Comparison of ENCODE assay signal across 20 mouse cellular contexts in the genomic region with DNA sequence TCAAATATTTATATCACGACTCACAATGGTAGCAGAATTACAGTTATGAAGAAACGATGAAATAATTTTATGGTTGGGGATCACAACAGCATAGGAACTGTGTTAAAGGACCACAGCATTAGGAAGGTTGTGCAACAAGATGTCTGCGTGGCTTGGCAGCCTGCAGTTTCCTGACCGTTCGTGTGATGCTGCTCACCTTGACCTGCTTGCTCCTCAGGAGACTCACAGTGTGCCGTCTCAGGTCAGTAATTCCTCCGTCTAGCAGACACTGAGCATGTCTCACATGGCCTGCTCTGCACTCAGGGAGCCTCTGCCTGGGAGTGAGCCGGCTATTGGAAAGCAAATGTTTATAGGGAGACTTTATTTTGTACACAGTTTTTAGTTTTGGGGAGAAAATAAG. TPM values are rescaled to one million over a fixed set of nuclear protein-coding genes. Genes with fewer than 3 reads are reported as not detected.
A peak's percentile ranks its signal among the peaks of the same experiment; 100 is the strongest.
DNase-seq lines count a peak whose midpoint lies in the region; ATAC-seq and TF ChIP-seq lines count a peak whose summit lies in the region.
"Had no signal": no experiment of that assay in that cellular context is flagged by ENCODE, and none has a peak within 500 bp of the region (broad histone marks: within the 10 kb centered on the region; RNA-seq: fewer than 3 reads in every experiment).

No protein-coding gene starts in this region.

- DNase-seq in adrenal gland, postnatal 14 days: peak; percentile 5
- no peak for DNase-seq in adrenal gland, postnatal 10 days
- DNase-seq in kidney, adult 2 months: peak; percentile 84
- DNase-seq in kidney, postnatal 14 days: peak; percentile 56
- no peak for DNase-seq in lung, postnatal 14 days
- no peak for DNase-seq in left cerebral cortex, postnatal 4 days
- DNase-seq: adrenal gland, postnatal 25 days; B cell, adult 2 months; cerebellum, adult 2 months; cerebellum, postnatal 10 days; forebrain, postnatal 0 days; gastrocnemius, adult 2 months; gastrocnemius, postnatal 25 days; heart, postnatal 36 days had no signal

- H3K36me3 ChIP-seq in kidney, adult 2 months (ENCODE audit: control insufficient read depth, insufficient read depth, low read length): no peaks in the 10 kb centered on the region
- H3K36me3 ChIP-seq in kidney, embryonic 14.5 days (ENCODE audit: control insufficient read depth, insufficient read depth, low read length): no peaks in the 10 kb centered on the region; the same call in 1 of the 2 replicates
- H3K36me3 ChIP-seq: hindbrain, embryonic 12.5 days had no signal

- ATAC-seq in kidney, embryonic 14.5 days (ENCODE audit: low FRiP score, low TSS enrichment): no peak
- ATAC-seq: forebrain, embryonic 13.5 days; forebrain, postnatal 0 days; hindbrain, embryonic 16.5 days had no signal

- H3K27me3 ChIP-seq in kidney, adult 2 months (replicated peaks; ENCODE audit: control insufficient read depth, insufficient read depth, low read length): no peaks in the 10 kb centered on the region
- no peaks in the 10 kb centered on the region for H3K27me3 ChIP-seq in kidney, embryonic 14.5 days (ENCODE audit: control insufficient read depth, insufficient read depth, low read length)
- H3K27me3 ChIP-seq: forebrain, embryonic 13.5 days; heart, embryonic 13.5 days; hindbrain, embryonic 12.5 days had no signal

- H3K4me3 ChIP-seq in kidney, adult 2 months (ENCODE audit: insufficient read depth, low read depth, low read length): no peak overlapping the region
- no peak overlapping the region for H3K4me3 ChIP-seq in kidney, embryonic 14.5 days (ENCODE audit: low read length)
- H3K4me3 ChIP-seq: embryonic facial prominence, embryonic 10.5 days; forebrain, embryonic 13.5 days; gastrocnemius, adult 2 months; heart, embryonic 13.5 days; hindbrain, embryonic 12.5 days had no signal

- 51% methylated on average over 8 of the region's 8 CpGs for WGBS in kidney, adult 2 months
- WGBS in kidney, embryonic 14.5 days: 71% methylated on average over 8 of the region's 8 CpGs

- intact Hi-C loops in left cerebral cortex, postnatal 4 days (cut with DNase I): no loop called here

- 0 out of 2 replicates have a peak overlapping the region, but pooled peaks have one; percentile 17 for H3K27ac ChIP-seq in kidney, adult 2 months (ENCODE audit: insufficient read depth, low read depth, low read length)
- H3K27ac ChIP-seq in kidney, embryonic 14.5 days (ENCODE audit: low read depth, low read length): no peak overlapping the region
- H3K27ac ChIP-seq: embryonic facial prominence, embryonic 10.5 days; forebrain, embryonic 13.5 days; gastrocnemius, adult 2 months; heart, embryonic 13.5 days; hindbrain, embryonic 12.5 days had no signal

- no peak for TF ChIP-seq CTCF in kidney, adult 2 months (conservative IDR thresholded peaks at IDR 0.05; ENCODE audit: insufficient read depth, insufficient read length, low read depth, low read length)

- no peak overlapping the region for H3K9ac ChIP-seq in kidney, embryonic 14.5 days (ENCODE audit: low read depth, low read length)
- H3K9ac ChIP-seq: forebrain, embryonic 13.5 days; forebrain, postnatal 0 days; heart, embryonic 13.5 days; hindbrain, embryonic 12.5 days had no signal

- TF ChIP-seq POLR2A in kidney, adult 2 months (IDR thresholded peaks at IDR 0.05; ENCODE audit: low read depth, low read length): no peak

- H3K9me3 ChIP-seq in kidney, embryonic 14.5 days (ENCODE audit: control insufficient read depth, low read length): no peaks in the 10 kb centered on the region
- H3K9me3 ChIP-seq: embryonic facial prominence, embryonic 10.5 days; forebrain, embryonic 13.5 days; heart, embryonic 13.5 days; hindbrain, embryonic 12.5 days had no signal

- no peak overlapping the region for H3K4me2 ChIP-seq in kidney, embryonic 14.5 days (replicated peaks; ENCODE audit: low read depth, low read length)
- H3K4me2 ChIP-seq: forebrain, embryonic 13.5 days; heart, embryonic 13.5 days; hindbrain, embryonic 12.5 days had no signal

- peaks cover 8% of the 10 kb centered on the region for H3K4me1 ChIP-seq in kidney, adult 2 months (ENCODE audit: control insufficient read depth, insufficient read depth, low read length)
- H3K4me1 ChIP-seq in kidney, embryonic 14.5 days (ENCODE audit: control insufficient read depth, insufficient read depth, low read length): no peaks in the 10 kb centered on the region
- H3K4me1 ChIP-seq: embryonic facial prominence, embryonic 10.5 days; forebrain, embryonic 13.5 days; hindbrain, embryonic 12.5 days had no signal

RNA-seq across cellular contexts. Expression of a gene that starts 54.8 kb away (rescaled TPM):
- 45.4 and 48.3 TPM in 2 replicates for total RNA-seq in adrenal gland, postnatal 14 days (2021)
- 10 to 100 TPM; 38.2 to 39.2 TPM for total RNA-seq in adrenal gland, postnatal 10 days (2021)
- 9.5 and 10.1 TPM in 2 replicates for polyA plus RNA-seq in kidney, adult 2 months (2012; rRNA removed)
- polyA plus RNA-seq in kidney, embryonic 14.5 days (2014; fragmentation: Nextera tagmentation; extraction: Ambion mirVana): 6.6 and 10.6 TPM in 2 replicates
- 100 to 1,000 TPM; 197 to 209 TPM for total RNA-seq in left cerebral cortex, postnatal 4 days (2021)

Comparison
In these comparisons a context has a peak if more than half of its experiments do, and no peak if none do; other contexts are left out.
1. DNase-seq: peak in adrenal gland, postnatal 14 days (single experiment), kidney, adult 2 months (single experiment) and kidney, postnatal 14 days (single experiment); none in adrenal gland, postnatal 10 days (single experiment), lung, postnatal 14 days (single experiment) and left cerebral cortex, postnatal 4 days (single experiment).